Mouse (Mus musculus) ovary, adult 18-20 months (tissue): ENCODE measurements around the gene Fopnl.
A peak's percentile ranks its signal among the peaks of the same experiment; 100 is the strongest.

Source experiments
- DNase-seq: peaks from one replicate; pipeline ENCODE4 v3.0.0; 2022; ENCODE audit warnings: low spot score, mixed read lengths

Gene Fopnl

DNA sequence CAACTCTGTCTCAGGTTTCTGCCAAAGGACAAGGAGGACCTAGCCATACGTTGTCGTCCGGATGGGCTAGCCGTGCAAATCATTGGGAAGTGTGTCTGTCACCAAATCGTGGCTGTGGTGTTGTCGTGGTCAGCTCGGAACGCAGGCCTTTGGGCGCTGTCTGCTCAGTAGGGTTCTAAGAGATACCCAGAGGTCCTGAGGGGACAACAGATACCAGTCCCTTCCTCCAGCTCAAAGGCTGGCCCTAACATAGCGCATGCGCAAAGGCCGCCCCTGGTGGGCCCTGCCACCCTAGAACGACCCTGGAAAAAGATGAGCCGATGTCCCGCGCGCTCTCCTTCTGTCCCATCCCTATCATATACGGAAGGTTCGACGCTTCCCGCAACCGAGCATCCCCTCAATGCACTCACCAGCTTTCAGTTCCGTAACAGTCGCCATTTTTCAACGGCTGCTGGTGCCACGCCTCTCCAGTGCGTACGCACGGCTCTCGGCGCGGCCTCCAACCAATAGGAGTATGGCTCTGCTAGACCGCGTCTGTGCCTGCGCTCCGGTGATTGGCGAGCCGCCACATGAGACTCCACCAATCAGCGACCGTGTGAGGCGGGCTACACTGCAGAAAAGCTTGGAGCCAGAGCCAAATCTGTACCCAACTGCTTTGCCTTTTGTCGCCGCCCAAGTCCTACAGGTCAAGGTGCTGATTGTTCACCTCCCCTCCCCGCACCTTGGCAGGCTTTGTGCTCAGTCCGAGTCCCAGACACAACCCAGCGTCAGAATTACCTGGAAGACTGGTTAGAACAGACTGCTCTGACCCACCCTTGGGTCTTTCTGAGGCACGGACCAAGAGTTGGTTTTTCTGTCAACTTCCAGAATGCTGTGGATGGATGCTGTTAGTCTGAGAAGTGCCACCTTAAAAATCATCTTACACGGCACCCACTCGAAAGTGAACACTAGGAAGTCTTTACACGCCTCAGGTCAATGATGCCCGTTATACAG, at the start of gene Fopnl:
Gene Fopnl, minus strand, starts transcription at position 522 of the 993 bp plus-strand sequence.
- peak; percentile 96 for DNase-seq

GRCm38 (mm10) chr16:14366017-14366416, 48.8 kb upstream of the Fopnl start:
- DNase-seq, result no peak

DNA sequence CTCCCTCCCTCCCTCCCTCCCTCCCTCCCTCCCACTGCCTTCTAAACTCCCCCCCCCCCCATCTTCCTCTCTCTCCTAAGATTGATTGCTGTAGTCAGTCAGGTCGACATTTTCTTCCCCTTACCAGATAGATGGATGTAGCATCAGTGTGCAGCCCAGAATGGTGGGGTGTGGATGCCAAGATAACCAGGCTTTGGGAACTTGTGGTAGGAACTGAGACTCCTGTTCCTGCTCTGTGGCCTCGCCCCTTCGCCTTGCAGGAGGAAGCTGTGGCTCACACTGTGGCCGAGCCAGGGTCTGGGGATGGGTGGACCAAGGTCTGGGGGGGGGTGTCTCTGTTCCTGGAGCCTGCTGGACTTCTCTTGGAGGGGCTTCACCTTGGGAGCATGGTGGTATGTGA, 48.3 kb upstream of the Fopnl start:
- no peak for DNase-seq

GRCm38 (mm10) chr16:14364066-14364465, 46.9 kb upstream of the Fopnl start:
- DNase-seq, result no peak

- DNase-seq, result no peak
These were observed 46.3 kb upstream of the Fopnl start for GRCm38 (mm10) chr16:14363496-14363895.

GRCm38 (mm10) chr16:14362099-14362820, 45.1 kb upstream of the Fopnl start:
- DNase-seq, result no peak

GRCm38 (mm10) chr16:14361362-14362098, 44.3 kb upstream of the Fopnl start, which contains the start of gene Abcc1:
TSS of gene Abcc1 (plus strand) at chr16:14361558.
- peak; percentile 61 for DNase-seq

DNA sequence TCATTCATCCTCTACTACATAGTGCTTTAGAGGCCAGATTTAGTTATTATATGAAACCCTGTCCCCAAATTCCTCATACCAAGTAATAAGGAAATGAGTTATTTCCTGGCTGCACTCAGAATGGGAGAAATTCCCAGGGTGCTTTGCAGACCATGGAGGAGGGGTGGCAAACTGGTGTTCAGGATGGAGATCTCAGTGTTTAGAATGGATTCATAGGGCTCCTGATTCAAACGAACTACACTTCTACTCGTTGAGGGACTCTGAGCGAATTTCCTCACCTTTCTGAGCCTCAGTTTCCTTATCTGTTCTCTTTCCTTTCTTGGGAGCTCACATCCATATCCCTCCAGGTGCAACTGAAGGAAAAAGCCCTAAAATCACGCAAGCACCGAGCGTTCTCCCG, 43.7 kb upstream of the Fopnl start:
- no peak for DNase-seq

- no peak for DNase-seq
These were observed 41.3 kb upstream of the Fopnl start for GRCm38 (mm10) chr16:14358531-14358930.

DNA sequence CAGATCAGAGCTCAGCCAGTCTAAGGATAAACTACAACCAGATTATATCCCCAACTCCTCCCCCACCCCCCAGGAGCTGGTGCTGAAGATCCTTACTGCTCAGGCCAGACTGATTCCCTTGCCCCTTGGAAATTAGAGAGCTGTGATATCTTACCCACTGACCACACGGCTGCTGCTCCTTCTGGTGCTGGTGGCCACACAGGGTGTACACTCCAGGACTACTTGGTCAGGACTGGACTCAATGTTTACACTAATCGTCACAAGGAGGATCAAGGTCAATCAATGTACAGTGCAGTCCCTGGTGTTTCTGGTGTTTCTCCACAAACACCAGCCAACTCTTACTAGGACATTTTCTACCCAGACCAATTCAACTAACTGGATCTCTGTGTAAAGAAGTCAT, 40.7 kb upstream of the Fopnl start:
- DNase-seq, result no peak

DNA sequence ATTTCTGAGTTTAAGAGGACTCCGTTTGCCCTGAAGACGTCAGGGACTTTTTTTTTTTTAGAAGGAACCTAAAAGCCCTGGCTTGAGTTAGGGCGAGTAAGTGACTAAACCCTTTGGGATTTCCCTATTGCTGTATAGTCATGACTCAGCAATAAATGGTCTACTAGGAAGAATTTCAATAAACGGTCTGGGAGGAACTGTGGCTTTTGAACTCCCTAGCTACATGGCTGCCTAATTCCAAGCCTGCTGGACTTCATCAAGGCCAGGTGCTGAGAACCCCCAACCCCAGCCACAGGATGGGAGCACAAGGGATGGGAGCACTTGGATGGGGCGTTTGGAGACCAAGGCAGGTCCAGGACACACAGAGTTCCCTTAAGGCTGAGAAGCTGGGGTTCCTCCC, 35.5 kb upstream of the Fopnl start:
- DNase-seq, result no peak

GRCm38 (mm10) chr16:14352234-14352633, 35.0 kb upstream of the Fopnl start:
- no peak for DNase-seq

- DNase-seq, result no peak
These were observed 34.4 kb upstream of the Fopnl start for GRCm38 (mm10) chr16:14351571-14351970.

GRCm38 (mm10) chr16:14344967-14345366, 27.8 kb upstream of the Fopnl start:
- no peak for DNase-seq

- DNase-seq, result peak; percentile 40
These were observed 11.0 kb upstream of the Fopnl start for GRCm38 (mm10) chr16:14328156-14328555.

DNA sequence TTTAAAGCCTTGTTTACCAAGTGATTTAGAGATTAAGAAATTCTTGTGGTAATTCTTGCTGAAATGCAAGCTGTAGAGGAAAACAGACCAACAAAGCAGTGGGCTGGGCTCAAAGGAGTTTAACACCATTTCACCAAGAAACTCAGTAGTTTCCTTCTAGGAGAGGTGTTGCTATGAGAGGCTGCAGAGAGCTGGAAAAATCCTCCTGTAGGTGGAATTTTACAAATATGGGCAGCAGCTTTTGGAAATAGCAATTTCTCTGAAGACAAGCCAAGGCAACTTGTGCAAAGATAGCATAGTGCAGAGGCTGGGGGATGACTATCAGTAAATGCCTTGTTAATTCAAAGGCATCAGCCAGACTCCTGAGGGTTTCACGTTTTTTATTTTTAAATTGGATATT, 3.3 kb upstream of the Fopnl start:
- DNase-seq, result no peak

DNA sequence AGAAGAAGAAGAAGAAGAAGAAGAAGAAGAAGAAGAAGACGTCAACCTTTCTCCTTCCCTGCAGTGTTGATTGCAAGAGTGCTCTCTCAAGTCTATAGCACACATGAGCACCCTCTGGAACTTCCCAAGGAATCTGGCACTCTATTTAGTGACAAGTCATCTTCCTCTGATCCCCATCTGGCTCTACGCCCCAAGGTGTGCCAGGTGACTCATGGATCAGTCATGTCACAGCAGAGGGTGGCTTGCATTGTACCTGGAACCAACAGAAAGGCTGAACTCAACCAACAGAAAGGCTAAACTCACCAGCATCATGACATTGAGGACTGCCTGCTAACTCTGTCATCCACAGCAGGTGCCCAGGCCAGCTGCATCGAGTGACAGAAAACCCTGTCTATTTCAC, 2.5 kb upstream of the Fopnl start:
- DNase-seq, result no peak

GRCm38 (mm10) chr16:14312914-14313313, 4.3 kb downstream of the Fopnl start:
- no peak for DNase-seq

- DNase-seq, result no peak
These were observed 5.8 kb downstream of the Fopnl start for GRCm38 (mm10) chr16:14311371-14311770.

DNA sequence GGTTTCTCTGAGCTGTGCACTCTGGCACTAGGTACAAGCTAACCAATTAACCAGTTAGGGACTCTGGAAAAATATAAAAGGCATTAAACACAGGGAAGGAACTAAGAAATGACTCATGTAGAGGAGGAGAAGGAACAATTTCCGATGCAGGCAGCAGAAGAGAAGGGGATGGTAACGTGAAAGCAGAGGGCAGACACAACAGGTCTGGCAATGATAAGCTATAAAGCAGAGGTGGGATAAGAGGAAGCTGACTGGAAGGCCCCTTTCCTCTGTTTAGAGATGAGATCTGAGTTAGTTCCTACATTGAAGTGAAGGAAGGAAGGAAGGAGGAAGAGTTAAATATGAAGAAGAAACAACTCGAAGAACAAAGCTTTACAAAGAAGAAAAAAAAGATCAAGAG, 7.4 kb downstream of the Fopnl start:
- no peak for DNase-seq

GRCm38 (mm10) chr16:14308245-14309073, 8.7 kb downstream of the Fopnl start:
- no peak for DNase-seq
